Mouse (Mus musculus): Measurements from ENCODE around the gene Dus3l. TPM values are rescaled to one million over a fixed set of nuclear protein-coding genes. Genes with fewer than 3 reads are reported as not detected.

Dus3l gene
- polyA plus RNA-seq, 1 experiment, result 157 TPM

- no peak for DNase-seq
- Histone ChIP-seq H3K4me1 (replicated peaks; ENCODE audit: control insufficient read depth, insufficient read depth, low read length) (peaks cover 15% of the 10 kb centered on the region), H3K4me3 (ENCODE audit: control insufficient read depth, insufficient read depth, low read length) (no peak overlapping the region), H3K36me3 (ENCODE audit: control insufficient read depth, insufficient read depth, low read length) (no peaks in the 10 kb centered on the region), H3K27ac (ENCODE audit: control insufficient read depth, insufficient read depth, low read length) (no peak overlapping the region), H3K27me3 (ENCODE audit: control insufficient read depth, insufficient read depth, low read length) (no peaks in the 10 kb centered on the region)
- TF ChIP-seq CTCF (IDR thresholded peaks at IDR 0.05; ENCODE audit: borderline replicate concordance, control insufficient read depth, extremely low read depth, insufficient read depth, low read length, poor library complexity), result no peak
- no peak for TF ChIP-seq POLR2A (IDR thresholded peaks at IDR 0.05; ENCODE audit: control insufficient read depth, extremely low read depth, insufficient read depth, low read length, poor library complexity)
- WGBS, result 71% methylated on average over 71 of the region's 71 CpGs
Observed at GRCm38 (mm10) chr17:56751404-56752072, 13.0 kb upstream of the Dus3l start.

- Histone ChIP-seq H3K27me3 (ENCODE audit: control insufficient read depth, insufficient read depth, low read length) (no peaks in the 10 kb centered on the region), H3K4me3 (ENCODE audit: control insufficient read depth, insufficient read depth, low read length) (no peak overlapping the region), H3K36me3 (ENCODE audit: control insufficient read depth, insufficient read depth, low read length) (no peaks in the 10 kb centered on the region), H3K4me1 (replicated peaks; ENCODE audit: control insufficient read depth, insufficient read depth, low read length) (peaks cover 30% of the 10 kb centered on the region), H3K27ac (ENCODE audit: control insufficient read depth, insufficient read depth, low read length) (no peak overlapping the region)
- no peak for DNase-seq
- 62% methylated on average over 15 of the region's 15 CpGs for WGBS
- TF ChIP-seq CTCF (IDR thresholded peaks at IDR 0.05; ENCODE audit: borderline replicate concordance, control insufficient read depth, extremely low read depth, insufficient read depth, low read length, poor library complexity), result no peak
- no peak for TF ChIP-seq POLR2A (IDR thresholded peaks at IDR 0.05; ENCODE audit: control insufficient read depth, extremely low read depth, insufficient read depth, low read length, poor library complexity)
Observed at GRCm38 (mm10) chr17:56753452-56753851, 11.1 kb upstream of the Dus3l start.

- H3K4me1 ChIP-seq (replicated peaks; ENCODE audit: control insufficient read depth, insufficient read depth, low read length), result peaks cover 31% of the 10 kb centered on the region
- TF ChIP-seq CTCF (IDR thresholded peaks at IDR 0.05; ENCODE audit: borderline replicate concordance, control insufficient read depth, extremely low read depth, insufficient read depth, low read length, poor library complexity) (no peak; the same call in 1 of the 2 replicates), POLR2A (IDR thresholded peaks at IDR 0.05; ENCODE audit: control insufficient read depth, extremely low read depth, insufficient read depth, low read length, poor library complexity) (no peak)
- no peaks in the 10 kb centered on the region for H3K27me3 ChIP-seq (ENCODE audit: control insufficient read depth, insufficient read depth, low read length)
- 12% methylated on average over 36 of the region's 36 CpGs for WGBS
- no peak overlapping the region for H3K27ac ChIP-seq (ENCODE audit: control insufficient read depth, insufficient read depth, low read length)
- H3K4me3 ChIP-seq (ENCODE audit: control insufficient read depth, insufficient read depth, low read length), result no peak overlapping the region
- H3K36me3 ChIP-seq (ENCODE audit: control insufficient read depth, insufficient read depth, low read length), result no peaks in the 10 kb centered on the region
- DNase-seq, result no peak
Observed at GRCm38 (mm10) chr17:56754271-56755185, 10.0 kb upstream of the Dus3l start.

- TF ChIP-seq CTCF (IDR thresholded peaks at IDR 0.05; ENCODE audit: borderline replicate concordance, control insufficient read depth, extremely low read depth, insufficient read depth, low read length, poor library complexity) (no peak), POLR2A (IDR thresholded peaks at IDR 0.05; ENCODE audit: control insufficient read depth, extremely low read depth, insufficient read depth, low read length, poor library complexity) (no peak)
- no peak for DNase-seq
- no peaks in the 10 kb centered on the region for H3K36me3 ChIP-seq (ENCODE audit: control insufficient read depth, insufficient read depth, low read length)
- no peak overlapping the region for H3K27ac ChIP-seq (ENCODE audit: control insufficient read depth, insufficient read depth, low read length)
- no peaks in the 10 kb centered on the region for H3K27me3 ChIP-seq (ENCODE audit: control insufficient read depth, insufficient read depth, low read length)
- peak overlapping the region; percentile 35 for H3K4me3 ChIP-seq (ENCODE audit: control insufficient read depth, insufficient read depth, low read length)
- WGBS, result 3% methylated on average over 51 of the region's 51 CpGs
- H3K4me1 ChIP-seq (replicated peaks; ENCODE audit: control insufficient read depth, insufficient read depth, low read length), result peaks cover 39% of the 10 kb centered on the region
Observed at GRCm38 (mm10) chr17:56756703-56757399, 7.7 kb upstream of the Dus3l start.

- Histone ChIP-seq H3K36me3 (ENCODE audit: control insufficient read depth, insufficient read depth, low read length) (no peaks in the 10 kb centered on the region), H3K4me3 (ENCODE audit: control insufficient read depth, insufficient read depth, low read length) (peak within 1 kb of the TSS; percentile 35), H3K27ac (ENCODE audit: control insufficient read depth, insufficient read depth, low read length) (no peak within 1 kb of the TSS), H3K27me3 (ENCODE audit: control insufficient read depth, insufficient read depth, low read length) (no peaks in the 10 kb centered on the region), H3K4me1 (replicated peaks; ENCODE audit: control insufficient read depth, insufficient read depth, low read length) (peaks cover 44% of the 10 kb centered on the region)
- TF ChIP-seq POLR2A (IDR thresholded peaks at IDR 0.05; ENCODE audit: control insufficient read depth, extremely low read depth, insufficient read depth, low read length, poor library complexity) (0 out of 2 replicates have a peak, but pooled peaks have one; percentile 18), CTCF (IDR thresholded peaks at IDR 0.05; ENCODE audit: borderline replicate concordance, control insufficient read depth, extremely low read depth, insufficient read depth, low read length, poor library complexity) (no peak)
- under 1% methylated on average over 48 of the region's 48 CpGs for WGBS
- DNase-seq, result peak; percentile 86
Observed at GRCm38 (mm10) chr17:56757416-56758123, 7.0 kb upstream of the Dus3l start, which contains the start of gene Nrtn. Nrtn (minus strand) TSS chr17:56757530.
